Comparison of ENCODE assay signal across 8 mouse cellular contexts in genomic region chr5:139397959-139398753, GRCm38 (mm10). TPM values are rescaled to one million over a fixed set of nuclear protein-coding genes. Genes with fewer than 3 reads are reported as not detected.
DNase-seq lines count a peak whose midpoint lies in the region; ATAC-seq and TF ChIP-seq lines count a peak whose summit lies in the region.

No protein-coding gene starts in this region.

- H3K36me3 ChIP-seq in MEL (ENCODE audit: control insufficient read depth in 1 of 2, insufficient read depth in 2 of 2, low read length in 2 of 2), result peaks cover 0 to 15% of the 10 kb centered on the region in 2 experiments; a peak in 2 of 4 replicates
- H3K36me3 ChIP-seq in hindbrain, embryonic 11.5 days (ENCODE audit: control insufficient read depth, insufficient read depth, low read length), result no peaks in the 10 kb centered on the region
- peaks cover 15% of the 10 kb centered on the region for H3K36me3 ChIP-seq in lung, postnatal 0 days (ENCODE audit: insufficient read depth, low read length)

- TF ChIP-seq RAD21 in MEL (IDR thresholded peaks at IDR 0.05; ENCODE audit: low read depth, low read length), result peak; percentile 72

- H3K9ac ChIP-seq in MEL (ENCODE audit: control insufficient read depth, low read depth, low read length, poor library complexity, severe bottlenecking), result no peak overlapping the region
- no peak overlapping the region for H3K9ac ChIP-seq in hindbrain, embryonic 11.5 days (ENCODE audit: low read depth, low read length)
- no peak overlapping the region for H3K9ac ChIP-seq in lung, postnatal 0 days (replicated peaks; ENCODE audit: low read depth)

- 0 out of 4 replicates have a peak overlapping the region, but pooled peaks of 1 of the 2 experiments have one; percentile 27 for H3K4me3 ChIP-seq in MEL (ENCODE audit: control insufficient read depth in 1 of 2, insufficient read depth in 1 of 2, low read depth in 2 of 2, low read length in 2 of 2)
- H3K4me3 ChIP-seq in hindbrain, embryonic 11.5 days (ENCODE audit: low read depth, low read length), result no peak overlapping the region
- no peak overlapping the region for H3K4me3 ChIP-seq in lung, postnatal 0 days (ENCODE audit: low read depth, low read length)

- no peaks in the 10 kb centered on the region for H3K9me3 ChIP-seq in MEL (replicated peaks; ENCODE audit: insufficient read depth, low read length)
- H3K9me3 ChIP-seq in hindbrain, embryonic 11.5 days (ENCODE audit: control insufficient read depth, low read length), result no peaks in the 10 kb centered on the region
- no peaks in the 10 kb centered on the region for H3K9me3 ChIP-seq in lung, postnatal 0 days (ENCODE audit: low read length)

- no peak for TF ChIP-seq POLR2A in MEL (IDR thresholded peaks at IDR 0.05; ENCODE audit: control insufficient read depth in 1 of 2, insufficient read depth in 1 of 2, low read depth in 1 of 2, low read length in 2 of 2, poor library complexity in 1 of 2)

- H3K79me2 ChIP-seq in MEL (ENCODE audit: control insufficient read depth, insufficient read depth, low read length, poor library complexity), result 0 out of 2 replicates have a peak, but pooled peaks cover 1% of the 10 kb centered on the region

- H3K27ac ChIP-seq in MEL (ENCODE audit: control insufficient read depth, low read depth, low read length), result no peak overlapping the region
- no peak overlapping the region for H3K27ac ChIP-seq in hindbrain, embryonic 11.5 days (ENCODE audit: low read depth, low read length)
- H3K27ac ChIP-seq in lung, postnatal 0 days (ENCODE audit: low read length), result peak overlapping the region; percentile 47; the same call in 1 of the 2 replicates

- no peak overlapping the region for H3K4me2 ChIP-seq in hindbrain, embryonic 11.5 days (replicated peaks; ENCODE audit: low read depth, low read length)
- no peak overlapping the region for H3K4me2 ChIP-seq in lung, postnatal 0 days (replicated peaks; ENCODE audit: low read depth, low read length)

- H3K27me3 ChIP-seq in MEL (ENCODE audit: control insufficient read depth in 1 of 2, insufficient read depth in 2 of 2, low read length in 2 of 2), result no peaks in the 10 kb centered on the region
- no peaks in the 10 kb centered on the region for H3K27me3 ChIP-seq in hindbrain, embryonic 11.5 days (ENCODE audit: control insufficient read depth, insufficient read depth, low read length)
- H3K27me3 ChIP-seq in lung, postnatal 0 days (replicated peaks; ENCODE audit: insufficient read depth, low read length), result no peaks in the 10 kb centered on the region

- peaks cover 12 to 17% of the 10 kb centered on the region in 2 experiments for H3K4me1 ChIP-seq in MEL (ENCODE audit: control insufficient read depth in 1 of 2, insufficient read depth in 2 of 2, low read length in 2 of 2)
- no peaks in the 10 kb centered on the region for H3K4me1 ChIP-seq in hindbrain, embryonic 11.5 days (replicated peaks; ENCODE audit: control insufficient read depth, insufficient read depth, low read length)
- H3K4me1 ChIP-seq in lung, postnatal 0 days (ENCODE audit: insufficient read depth, low read depth, low read length), result 0 out of 2 replicates have a peak, but pooled peaks cover 7% of the 10 kb centered on the region

- WGBS in hindbrain, embryonic 11.5 days, result 42% methylated on average over 5 of the region's 5 CpGs
- WGBS in lung, postnatal 0 days, result 29% methylated on average over 5 of the region's 5 CpGs

- TF ChIP-seq CTCF in MEL (IDR thresholded peaks at IDR 0.05 in 2 of 3, conservative IDR thresholded peaks at IDR 0.05 in 1 of 3; ENCODE audit: control insufficient read depth in 1 of 3, insufficient read depth in 1 of 3, low read depth in 2 of 3, low read length in 3 of 3, poor library complexity in 1 of 3, severe bottlenecking in 1 of 3), result peak; percentile 87 to 92 (median 88)
- peak; percentile 94 for TF ChIP-seq CTCF in lung, postnatal 0 days (IDR thresholded peaks at IDR 0.05)

- DNase-seq in MEL (ENCODE audit: low read depth, low spot score), result peak; percentile 98
- DNase-seq in cerebellum, adult 18-20 months, result peak; percentile 93 to 95
- DNase-seq in frontal cortex, adult 2 months (ENCODE audit: extremely low spot score in 1 of 2, low spot score in 1 of 2), result peak; percentile 85 to 97
- peak; percentile 84 for DNase-seq in hindbrain, embryonic 11.5 days (ENCODE audit: low spot score)
- peak; percentile 97 to 98 for DNase-seq in layer of hippocampus, postnatal 10 days (ENCODE audit: low spot score in 2 of 2)
- peak; percentile 91 for DNase-seq in lung, postnatal 0 days (ENCODE audit: low spot score)
- DNase-seq in ovary, postnatal 14 days (ENCODE audit: low spot score), result peak; percentile 93
- peak; percentile 76 to 90 for DNase-seq in thymus, postnatal 10 days (ENCODE audit: low spot score in 2 of 2)

- 0 out of 2 replicates have a peak, but pooled peaks have one; percentile 47 for ATAC-seq in hindbrain, embryonic 11.5 days (ENCODE audit: low FRiP score)
- peak; percentile 85 for ATAC-seq in lung, postnatal 0 days

- TF ChIP-seq EP300 in MEL (IDR thresholded peaks at IDR 0.05; ENCODE audit: low read depth in 1 of 2, low read length in 2 of 2), result peak in 1 of 2 experiments; percentile 63; a peak in 3 of 4 replicates
- 0 out of 2 replicates have a peak, but pooled peaks have one; percentile 24 for TF ChIP-seq EP300 in lung, postnatal 0 days (IDR thresholded peaks at IDR 0.05)

TF ChIP-seq in MEL, 35 proteins besides CTCF, POLR2A, EP300 and RAD21 (continues in another document):
- TF ChIP-seq TAL1 (IDR thresholded peaks at IDR 0.05; ENCODE audit: low read length) (no peak; the same call in 1 of the 2 replicates), SMC3 (IDR thresholded peaks at IDR 0.05; ENCODE audit: low read depth, low read length) (peak; percentile 90), MYC (IDR thresholded peaks at IDR 0.05; ENCODE audit: low read depth, low read length) (peak; percentile 64; the same call in 1 of the 2 replicates), ELF1 (IDR thresholded peaks at IDR 0.05; ENCODE audit: low read depth, low read length) (no peak), POLR2AphosphoS5 (IDR thresholded peaks at IDR 0.05; ENCODE audit: borderline replicate concordance, low read depth, low read length) (no peak; the same call in 1 of the 2 replicates), KAT2A (conservative IDR thresholded peaks at IDR 0.05; ENCODE audit: low read depth, low read length) (no peak), HCFC1 (IDR thresholded peaks at IDR 0.05; ENCODE audit: low read depth, low read length) (peak; percentile 51), USF1 (IDR thresholded peaks at IDR 0.05; ENCODE audit: low read depth, low read length) (0 out of 2 replicates have a peak, but pooled peaks have one; percentile 20), UBTF (IDR thresholded peaks at IDR 0.05; ENCODE audit: borderline replicate concordance, insufficient read depth, low read depth, low read length) (no peak), RCOR1 (IDR thresholded peaks at IDR 0.05; ENCODE audit: low read depth, low read length) (0 out of 2 replicates have a peak, but pooled peaks have one; percentile 19), ZKSCAN1 (IDR thresholded peaks at IDR 0.05; ENCODE audit: low read depth, low read length) (no peak), NELFE (IDR thresholded peaks at IDR 0.05; ENCODE audit: low read depth, low read length) (no peak)

RNA-seq across cellular contexts. Expression of gene C130050O18Rik, which starts 6.9 kb away (rescaled TPM):
- 0.10 and 0.12 TPM in 2 replicates for total RNA-seq in MEL (2012; rRNA removed)
- polyA plus RNA-seq in MEL (2012; ENCODE audit: insufficient read depth in 1 of 2, insufficient read length in 2 of 2, low read depth in 1 of 2, low replicate concordance in 2 of 2, missing spikeins in 1 of 2), result under 1 TPM in 1 of 2 experiments, not detected in 1; 0.21 TPM
- polyA plus RNA-seq in frontal cortex, adult 2 months (2012; rRNA removed), result 0.42 and 0.44 TPM in 2 replicates
- 0.11 and 0.32 TPM in 2 replicates for polyA plus RNA-seq in hindbrain, embryonic 11.5 days (2014; fragmentation: Nextera tagmentation; extraction: Ambion mirVana)
- under 1 TPM; 0.22 to 0.32 TPM for total RNA-seq in layer of hippocampus, postnatal 10 days (2021)
- 2.2 and 3.3 TPM in 2 replicates for polyA plus RNA-seq in lung, postnatal 0 days (2015; fragmentation: Nextera tagmentation; extraction: Ambion mirVana)

RNA-seq across cellular contexts. Expression of gene Gpr146, which starts 20.7 kb away (rescaled TPM):
- 0.92 and 2.1 TPM in 2 replicates for total RNA-seq in MEL (2012; rRNA removed)
- 1 to 10 TPM in 1 of 2 experiments, not detected in 1; 4.5 TPM for polyA plus RNA-seq in MEL (2012; ENCODE audit: insufficient read depth in 1 of 2, insufficient read length in 2 of 2, low read depth in 1 of 2, low replicate concordance in 2 of 2, missing spikeins in 1 of 2)
- polyA plus RNA-seq in frontal cortex, adult 2 months (2012; rRNA removed), result 12.0 and 15.2 TPM in 2 replicates
- 1.8 TPM in 2 replicates for polyA plus RNA-seq in hindbrain, embryonic 11.5 days (2014; fragmentation: Nextera tagmentation; extraction: Ambion mirVana)
- total RNA-seq in layer of hippocampus, postnatal 10 days (2021), result 1 to 10 TPM; 6.8 to 7.8 TPM
- 22.7 and 28.1 TPM in 2 replicates for polyA plus RNA-seq in lung, postnatal 0 days (2015; fragmentation: Nextera tagmentation; extraction: Ambion mirVana)

RNA-seq across cellular contexts. Expression of gene Gper1, which starts 24.8 kb away (rescaled TPM):
- 0.07 and 0.15 TPM in 2 replicates for total RNA-seq in MEL (2012; rRNA removed)
- polyA plus RNA-seq in MEL (2012; ENCODE audit: insufficient read depth in 1 of 2, insufficient read length in 2 of 2, low read depth in 1 of 2, low replicate concordance in 2 of 2, missing spikeins in 1 of 2), result under 1 TPM in 1 of 2 experiments, not detected in 1; 0.07 TPM
- polyA plus RNA-seq in frontal cortex, adult 2 months (2012; rRNA removed), result 4.7 and 5.7 TPM in 2 replicates
- polyA plus RNA-seq in hindbrain, embryonic 11.5 days (2014; fragmentation: Nextera tagmentation; extraction: Ambion mirVana), result 2.0 and 2.4 TPM in 2 replicates
- 1 to 10 TPM; 3.7 to 3.8 TPM for total RNA-seq in layer of hippocampus, postnatal 10 days (2021)
- polyA plus RNA-seq in lung, postnatal 0 days (2015; fragmentation: Nextera tagmentation; extraction: Ambion mirVana), result 7.1 and 7.2 TPM in 2 replicates

RNA-seq across cellular contexts. Expression of gene Cyp2w1, which starts 45.7 kb away (rescaled TPM):
- not detected in 2 replicates for total RNA-seq in MEL (2012; rRNA removed)
- not detected for polyA plus RNA-seq in MEL (2012; ENCODE audit: insufficient read depth in 1 of 2, insufficient read length in 2 of 2, low read depth in 1 of 2, low replicate concordance in 2 of 2, missing spikeins in 1 of 2)
- not detected in 2 replicates for polyA plus RNA-seq in frontal cortex, adult 2 months (2012; rRNA removed)
- not detected in 2 replicates for polyA plus RNA-seq in hindbrain, embryonic 11.5 days (2014; fragmentation: Nextera tagmentation; extraction: Ambion mirVana)
- total RNA-seq in layer of hippocampus, postnatal 10 days (2021), result not detected
- not detected in 2 replicates for polyA plus RNA-seq in lung, postnatal 0 days (2015; fragmentation: Nextera tagmentation; extraction: Ambion mirVana)

RNA-seq across cellular contexts. Expression of gene Cox19, which starts 46.9 kb away (rescaled TPM):
- 49.1 and 53.0 TPM in 2 replicates for total RNA-seq in MEL (2012; rRNA removed)
- polyA plus RNA-seq in MEL (2012; ENCODE audit: insufficient read depth in 1 of 2, insufficient read length in 2 of 2, low read depth in 1 of 2, low replicate concordance in 2 of 2, missing spikeins in 1 of 2), result 10 to 100 TPM in 1 of 2 experiments, not detected in 1; 73.2 TPM
- polyA plus RNA-seq in frontal cortex, adult 2 months (2012; rRNA removed), result 93.5 and 97.3 TPM in 2 replicates
- 127 and 129 TPM in 2 replicates for polyA plus RNA-seq in hindbrain, embryonic 11.5 days (2014; fragmentation: Nextera tagmentation; extraction: Ambion mirVana)
- 10 to 100 TPM; 74.9 to 79.5 TPM for total RNA-seq in layer of hippocampus, postnatal 10 days (2021)
- 60.5 and 61.6 TPM in 2 replicates for polyA plus RNA-seq in lung, postnatal 0 days (2015; fragmentation: Nextera tagmentation; extraction: Ambion mirVana)
